Mouse (Mus musculus) hindlimb bud, embryonic 11.5 days (tissue): Measurements from ENCODE around the gene Tent4b.

Experiments used
- DNase-seq: peaks from one replicate; pipeline ENCODE4 v3.0.0-alpha.2; 2012; ENCODE audit warnings: low read depth, low spot score; ENCODE audit errors: extremely low spot score

The Tent4b gene

GRCm38 (mm10) chr8:88273051-88273430 is 74.0 kb downstream of the Tent4b start:
- DNase-seq, result no peak

- DNase-seq, result no peak
Measured at GRCm38 (mm10) chr8:88274090-88274489, 75.1 kb downstream of the Tent4b start.

- no peak for DNase-seq
Measured at GRCm38 (mm10) chr8:88279220-88279619, 80.2 kb downstream of the Tent4b start.

GRCm38 (mm10) chr8:88279670-88280069 is 80.7 kb downstream of the Tent4b start:
- no peak for DNase-seq

GRCm38 (mm10) chr8:88280904-88281303 is 81.9 kb downstream of the Tent4b start:
- DNase-seq, result no peak

GRCm38 (mm10) chr8:88282684-88283083 is 83.7 kb downstream of the Tent4b start:
- DNase-seq, result peak; percentile 53

- DNase-seq, result no peak
Measured at GRCm38 (mm10) chr8:88283243-88284115, 84.5 kb downstream of the Tent4b start.

GRCm38 (mm10) chr8:88284738-88285137 is 85.7 kb downstream of the Tent4b start:
- DNase-seq, result no peak

GRCm38 (mm10) chr8:88285469-88286356 is 86.7 kb downstream of the Tent4b start:
- no peak for DNase-seq

- no peak for DNase-seq
Measured at GRCm38 (mm10) chr8:88286421-88286960, 87.5 kb downstream of the Tent4b start.

GRCm38 (mm10) chr8:88288622-88289242 is 89.7 kb downstream of the Tent4b start:
- no peak for DNase-seq

- no peak for DNase-seq
Measured at GRCm38 (mm10) chr8:88289901-88290300, 90.9 kb downstream of the Tent4b start.

- no peak for DNase-seq
Measured at GRCm38 (mm10) chr8:88290326-88291304, 91.6 kb downstream of the Tent4b start.

- no peak for DNase-seq
Measured at GRCm38 (mm10) chr8:88291305-88291690, 92.3 kb downstream of the Tent4b start.

- no peak for DNase-seq
Measured at GRCm38 (mm10) chr8:88292926-88293325, 93.9 kb downstream of the Tent4b start.

GRCm38 (mm10) chr8:88293590-88294356 is 94.8 kb downstream of the Tent4b start:
- no peak for DNase-seq

- no peak for DNase-seq
Measured at GRCm38 (mm10) chr8:88294977-88295376, 96.0 kb downstream of the Tent4b start.

- no peak for DNase-seq
Measured at GRCm38 (mm10) chr8:88297976-88298732, 99.1 kb downstream of the Tent4b start.

- DNase-seq, result no peak
Measured at GRCm38 (mm10) chr8:88298733-88299103, 99.7 kb downstream of the Tent4b start.
